Mouse (Mus musculus) heart, embryonic 16.5 days (tissue): ENCODE data around the gene Cdh18. TPM values are rescaled to one million over a fixed set of nuclear protein-coding genes. Genes with fewer than 3 reads are reported as not detected.
"Not testable (repeated sequence)": the region's sequence is repeated elsewhere in the genome, so short reads cannot be mapped to it uniquely, and the experiment has no call there.

Experiments
- ATAC-seq: fragments of 200-750 bp; cut with Nextera tagmentation; replicated peaks from 2 replicates; pipeline ENCODE4 v1.8.0; 2017; ENCODE audit warnings: moderate number of reproducible peaks; ENCODE audit not compliant: insufficient read depth, low FRiP score; ENCODE audit errors: extremely low read depth
- H3K27ac ChIP-seq: fragments of 300-500 bp; sonication (generic); 2 replicates; pipeline ENCODE4 v1.5.1; 2014; ENCODE audit warnings: mild to moderate bottlenecking, low read length, control low read depth, moderate library complexity
- H3K27me3 ChIP-seq: fragments of 300-500 bp; sonication (generic); 2 replicates; pipeline ENCODE4 v1.6.1; 2014; ENCODE audit warnings: low read length, mixed read lengths; ENCODE audit not compliant: control insufficient read depth, insufficient read depth
- H3K36me3 ChIP-seq: fragments of 300-500 bp; sonication (generic); 2 replicates; pipeline ENCODE4 v1.6.1; 2014; ENCODE audit not compliant: control insufficient read depth, insufficient read depth
- H3K4me1 ChIP-seq: fragments of 300-500 bp; sonication (generic); 2 replicates; pipeline ENCODE4 v1.6.1; 2014; ENCODE audit warnings: low read length, mixed read lengths; ENCODE audit not compliant: control insufficient read depth, insufficient read depth
- H3K4me2 ChIP-seq: fragments of 300-500 bp; sonication (generic); 2 replicates; pipeline ENCODE4 v1.6.1; 2014; ENCODE audit warnings: low read depth, mild to moderate bottlenecking, control low read depth, low read length
- H3K4me3 ChIP-seq: fragments of 300-500 bp; sonication (generic); 2 replicates; pipeline ENCODE4 v1.5.1; 2014; ENCODE audit warnings: mild to moderate bottlenecking, control low read depth, low read length
- H3K9ac ChIP-seq: fragments of 300-500 bp; sonication (generic); 2 replicates; pipeline ENCODE4 v1.6.1; 2014; ENCODE audit warnings: low read length, control low read depth
- H3K9me3 ChIP-seq: fragments of 300-500 bp; sonication (generic); replicated peaks from 2 replicates; pipeline ENCODE4 v1.6.1; 2016; ENCODE audit warnings: low read length; ENCODE audit not compliant: control insufficient read depth
- WGBS: fragments of 180-500 bp; shearing (Covaris S2); extraction: QIAGEN DNeasy Blood & Tissue Kit; methylation state at CpG from one replicate; pipeline ENCODE4 v1.1.7; 2014; 5-methylcytosine and 5-hydroxymethylcytosine counted together
- polyA plus RNA-seq: library from polyadenylated mRNA; unstranded; fragments of >200 nt; fragmentation: Nextera tagmentation; extraction: Ambion mirVana; gene quantifications from 2 replicates; pipeline ENCODE4 v1.2.1, GENCODE M21; 2015

Gene Cdh18
- polyA plus RNA-seq, 1 experiment from 2014 or later: 0.12 TPM

GRCm38 (mm10) chr15:23096601-23097000 is 547.8 kb downstream of the Cdh18 start:
- Histone ChIP-seq H3K9ac (no peak overlapping the region), H3K27ac (no peak overlapping the region), H3K9me3 (no peaks in the 10 kb centered on the region), H3K4me2 (no peak overlapping the region), H3K4me3 (no peak overlapping the region), H3K4me1 (no peaks in the 10 kb centered on the region), H3K36me3 (no peaks in the 10 kb centered on the region), H3K27me3 (no peaks in the 10 kb centered on the region)
- ATAC-seq: no peak
- WGBS: 79% methylated on average over 5 of the region's 5 CpGs

GRCm38 (mm10) chr15:23104668-23105380 is 556.0 kb downstream of the Cdh18 start:
- Histone ChIP-seq H3K9me3 (no peaks in the 10 kb centered on the region), H3K9ac (no peak overlapping the region), H3K27me3 (no peaks in the 10 kb centered on the region), H3K36me3 (no peaks in the 10 kb centered on the region), H3K4me3 (no peak overlapping the region), H3K27ac (no peak overlapping the region), H3K4me2 (no peak overlapping the region), H3K4me1 (no peaks in the 10 kb centered on the region)
- WGBS: 46% methylated on average over 5 of the region's 5 CpGs
- no peak for ATAC-seq

DNA sequence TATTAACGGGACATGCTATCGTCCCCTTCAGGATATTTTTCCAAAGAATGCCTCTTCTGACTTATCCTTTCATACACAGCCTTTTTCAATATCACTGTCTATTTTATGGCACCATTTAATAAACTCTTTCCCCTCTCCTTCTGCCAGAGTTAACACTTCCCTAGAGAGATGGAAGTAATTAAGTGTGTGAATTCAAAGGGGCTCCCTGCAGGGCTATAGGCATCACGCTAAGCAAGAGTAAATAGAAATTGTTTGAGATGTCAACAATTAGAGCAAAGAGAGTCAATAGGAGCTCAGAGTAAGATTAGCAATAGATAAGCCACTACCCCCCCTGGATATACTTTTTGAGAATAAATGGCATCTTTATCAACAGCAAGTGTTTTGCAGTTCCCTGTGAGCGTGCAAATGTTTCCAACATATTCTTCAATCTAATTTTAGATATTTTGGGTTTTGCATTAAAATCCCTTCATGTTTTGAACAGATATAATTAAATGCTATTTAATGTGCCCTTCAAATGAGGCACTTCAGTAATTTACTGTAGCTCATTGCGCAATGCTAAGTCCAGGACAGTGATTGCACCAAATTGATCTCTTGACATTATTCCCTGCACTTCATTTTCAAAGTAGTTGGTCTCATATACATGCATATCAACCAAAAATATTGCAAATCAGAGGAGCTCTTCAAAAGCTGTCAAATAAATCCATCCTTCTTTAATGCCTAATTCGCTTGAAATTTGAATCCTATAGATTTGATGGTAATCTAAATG is 586.3 kb downstream of the Cdh18 start:
- no peaks in the 10 kb centered on the region for H3K4me1 ChIP-seq
- no peak overlapping the region for H3K4me3 ChIP-seq
- no peaks in the 10 kb centered on the region for H3K36me3 ChIP-seq
- H3K9ac ChIP-seq: no peak overlapping the region
- H3K27me3 ChIP-seq: no peaks in the 10 kb centered on the region
- WGBS: 71% methylated on average over 6 of the region's 6 CpGs
- no peak for ATAC-seq
- H3K9me3 ChIP-seq: no peaks in the 10 kb centered on the region
- no peak overlapping the region for H3K4me2 ChIP-seq
- H3K27ac ChIP-seq: no peak overlapping the region

DNA sequence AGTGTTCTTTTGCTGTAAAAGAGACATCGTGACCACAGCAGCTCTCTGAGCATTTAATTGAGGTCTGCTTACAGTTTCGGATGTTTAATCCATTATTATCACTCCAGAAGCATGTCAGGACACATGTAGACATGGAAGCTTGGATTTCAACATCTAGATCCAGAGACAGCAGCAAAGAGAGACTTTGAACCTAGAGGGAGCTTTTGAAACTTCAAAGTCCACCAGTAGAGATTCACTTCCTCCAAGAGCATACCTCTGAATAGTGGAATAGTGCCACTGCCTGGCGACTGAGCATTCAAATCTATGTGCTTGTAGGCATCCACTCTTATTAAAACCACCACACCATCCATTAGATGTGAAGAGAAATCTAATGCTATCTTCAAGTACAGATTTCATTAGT is 588.1 kb downstream of the Cdh18 start:
- no peak overlapping the region for H3K4me2 ChIP-seq
- no peaks in the 10 kb centered on the region for H3K4me1 ChIP-seq
- no peak for ATAC-seq

GRCm38 (mm10) chr15:23142907-23143306 is 594.1 kb downstream of the Cdh18 start:
- not testable (repeated sequence) for H3K4me3 ChIP-seq, ATAC-seq, H3K27me3 ChIP-seq, H3K27ac ChIP-seq, H3K36me3 ChIP-seq, H3K4me1 ChIP-seq, H3K9me3 ChIP-seq, H3K4me2 ChIP-seq, H3K9ac ChIP-seq
- no CpG with 5 or more reads among the region's 1 CpGs for whole genome bisulfite sequencing

More for the DNA sequence above, 588.1 kb downstream of the Cdh18 start:
- no peaks in the 10 kb centered on the region for H3K36me3 ChIP-seq
- WGBS: 78% methylated on average over 3 of the region's 3 CpGs
- H3K27me3 ChIP-seq: no peaks in the 10 kb centered on the region
- H3K4me3 ChIP-seq: no peak overlapping the region
- H3K9ac ChIP-seq: no peak overlapping the region
- H3K27ac ChIP-seq: no peak overlapping the region
- no peaks in the 10 kb centered on the region for H3K9me3 ChIP-seq

GRCm38 (mm10) chr15:23155883-23156282 is 607.1 kb downstream of the Cdh18 start:
- ATAC-seq: no peak

GRCm38 (mm10) chr15:23164869-23165268 is 616.0 kb downstream of the Cdh18 start:
- Histone ChIP-seq H3K27ac (no peak overlapping the region), H3K4me1 (no peaks in the 10 kb centered on the region), H3K36me3 (no peaks in the 10 kb centered on the region), H3K4me2 (no peak overlapping the region), H3K27me3 (no peaks in the 10 kb centered on the region), H3K4me3 (no peak overlapping the region), H3K9ac (no peak overlapping the region), H3K9me3 (no peaks in the 10 kb centered on the region)
- WGBS: 81% methylated on average over 4 of the region's 4 CpGs
- no peak for ATAC-seq

More at GRCm38 (mm10) chr15:23155883-23156282, 607.1 kb downstream of the Cdh18 start:
- WGBS: 84% methylated on average over 2 of the region's 2 CpGs
- Histone ChIP-seq H3K9ac (no peak overlapping the region), H3K27ac (no peak overlapping the region), H3K9me3 (no peaks in the 10 kb centered on the region), H3K4me3 (no peak overlapping the region), H3K36me3 (no peaks in the 10 kb centered on the region), H3K27me3 (no peaks in the 10 kb centered on the region), H3K4me2 (no peak overlapping the region), H3K4me1 (no peaks in the 10 kb centered on the region)

- Histone ChIP-seq H3K4me2 (no peak overlapping the region), H3K4me3 (no peak overlapping the region), H3K27me3 (no peaks in the 10 kb centered on the region), H3K4me1 (no peaks in the 10 kb centered on the region), H3K9me3 (no peaks in the 10 kb centered on the region), H3K27ac (no peak overlapping the region), H3K36me3 (no peaks in the 10 kb centered on the region), H3K9ac (no peak overlapping the region)
- WGBS: 58% methylated on average over 5 of the region's 5 CpGs
- ATAC-seq: no peak
These were observed 625.8 kb downstream of the Cdh18 start for GRCm38 (mm10) chr15:23174623-23175022.

DNA sequence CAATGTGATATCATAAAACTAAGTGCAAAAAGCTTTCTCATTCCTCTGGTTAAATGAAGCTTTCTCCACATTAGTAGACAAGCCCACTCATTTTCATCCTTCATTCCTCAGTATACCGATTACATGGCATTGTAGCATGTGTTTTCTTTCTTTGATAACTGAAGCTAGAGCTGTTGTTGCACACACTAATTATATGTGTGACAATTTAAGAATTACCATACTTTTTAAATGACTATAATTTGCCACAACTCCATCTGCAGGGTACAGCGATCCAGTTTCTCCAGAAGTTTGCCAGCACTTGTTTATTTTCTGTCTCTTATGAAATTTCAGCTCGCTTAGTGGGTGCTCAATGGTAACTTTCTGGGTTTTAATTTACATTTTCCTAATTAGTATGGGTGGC is 663.2 kb downstream of the Cdh18 start:
- Histone ChIP-seq H3K4me2 (no peak overlapping the region), H3K36me3 (no peaks in the 10 kb centered on the region)
- 84% methylated on average over 3 of the region's 3 CpGs for WGBS

More for the DNA sequence above, 663.2 kb downstream of the Cdh18 start:
- ATAC-seq: no peak
- Histone ChIP-seq H3K27ac (no peak overlapping the region), H3K9ac (no peak overlapping the region), H3K27me3 (no peaks in the 10 kb centered on the region), H3K4me1 (no peaks in the 10 kb centered on the region), H3K9me3 (no peaks in the 10 kb centered on the region), H3K4me3 (no peak overlapping the region)
